Mouse (Mus musculus) MEL (cell line): Measurements from ENCODE around the gene Ankle2. TPM values are rescaled to one million over a fixed set of nuclear protein-coding genes. Genes with fewer than 3 reads are reported as not detected.

Experiments used
- DNase-seq: peaks from one replicate; pipeline ENCODE4 v3.0.0; 2011; ENCODE audit warnings: low read depth, low spot score
- H3K27ac ChIP-seq: 2 replicates; pipeline ENCODE4 v1.5.1; 2012; ENCODE audit warnings: low read depth, mild to moderate bottlenecking, control low read depth, low read length, moderate library complexity; ENCODE audit not compliant: control insufficient read depth
- H3K27me3 ChIP-seq, 2 experiments: fragments of 150-350 bp in 1 of 2; sonication (generic) in 1 of 2; 2 replicates each; pipeline ENCODE4 v1.6.1; 2012; ENCODE audit warnings: low read length in 2 of 2, mild to moderate bottlenecking in 2 of 2, improper control_type of control experiment in 1 of 2, moderate library complexity in 1 of 2; ENCODE audit not compliant: insufficient read depth in 2 of 2, control insufficient read depth in 1 of 2
- H3K36me3 ChIP-seq, 2 experiments: 2 replicates each; pipeline ENCODE4 v1.6.1; 2012 to 2014; ENCODE audit warnings: low read length in 2 of 2, improper control_type of control experiment in 1 of 2, inconsistent platforms in 1 of 2, mild to moderate bottlenecking in 1 of 2; ENCODE audit not compliant: insufficient read depth in 2 of 2, control insufficient read depth in 1 of 2
- H3K4me1 ChIP-seq, 2 experiments: fragments of 150-350 bp in 1 of 2; sonication (generic) in 1 of 2; 2 replicates each; pipeline ENCODE4 v1.6.1; 2012; ENCODE audit warnings: low read length in 2 of 2, improper control_type of control experiment in 1 of 2, mild to moderate bottlenecking in 1 of 2; ENCODE audit not compliant: insufficient read depth in 2 of 2, control insufficient read depth in 1 of 2
- H3K4me3 ChIP-seq, 2 experiments: fragments of 150-350 bp in 1 of 2; sonication (generic) in 1 of 2; 2 replicates each; pipeline ENCODE4 v1.5.1; 2012; ENCODE audit warnings: low read depth in 2 of 2, low read length in 2 of 2, mild to moderate bottlenecking in 2 of 2, moderate library complexity in 2 of 2, control low read depth in 1 of 2, improper control_type of control experiment in 1 of 2; ENCODE audit not compliant: control insufficient read depth in 1 of 2, insufficient read depth in 1 of 2
- H3K79me2 ChIP-seq: 2 replicates; pipeline ENCODE4 v1.6.1; 2012; ENCODE audit warnings: mild to moderate bottlenecking, low read length, moderate library complexity; ENCODE audit not compliant: control insufficient read depth, poor library complexity, insufficient read depth
- H3K9ac ChIP-seq: 2 replicates; pipeline ENCODE4 v1.6.1; 2012; ENCODE audit warnings: low read depth, mild to moderate bottlenecking, control low read depth, low read length, moderate library complexity; ENCODE audit not compliant: control insufficient read depth, poor library complexity, severe bottlenecking
- H3K9me3 ChIP-seq: fragments of 150-350 bp; sonication (generic); replicated peaks from 2 replicates; pipeline ENCODE4 v1.6.1; 2012; ENCODE audit warnings: mild to moderate bottlenecking, low read length, improper control_type of control experiment, moderate library complexity; ENCODE audit not compliant: insufficient read depth
- BHLHE40 ChIP-seq: IDR thresholded peaks from 2 replicates; pipeline ENCODE4 v1.6.1; 2012; ENCODE audit warnings: low read depth, mild to moderate bottlenecking, inconsistent platforms, low read length, improper control_type of control experiment, borderline replicate concordance
- CHD1 ChIP-seq: IDR thresholded peaks from 2 replicates; pipeline ENCODE4 v1.6.1; 2012; ENCODE audit warnings: low read depth, mild to moderate bottlenecking, inconsistent platforms, low read length, improper control_type of control experiment
- CHD2 ChIP-seq: IDR thresholded peaks from 2 replicates; pipeline ENCODE4 v1.6.1; 2011; ENCODE audit warnings: low read length, improper control_type of control experiment
- CTCF ChIP-seq, 3 experiments: IDR thresholded peaks in 2 of 3; conservative IDR thresholded peaks in 1 of 3; 2 replicates each; pipeline ENCODE4 v1.5.1; 2011 to 2012; ENCODE audit warnings: low read length in 3 of 3, low read depth in 2 of 3, mild to moderate bottlenecking in 2 of 3, improper control_type of control experiment in 1 of 3, inconsistent platforms in 1 of 3, mixed read lengths in 1 of 3, moderate library complexity in 1 of 3; ENCODE audit not compliant: control insufficient read depth in 1 of 3, insufficient read depth in 1 of 3, poor library complexity in 1 of 3, severe bottlenecking in 1 of 3
- E2F4 ChIP-seq: IDR thresholded peaks from 2 replicates; pipeline ENCODE4 v1.6.1; 2011; ENCODE audit warnings: low read depth, low read length, improper control_type of control experiment, borderline replicate concordance
- ELF1 ChIP-seq: IDR thresholded peaks from 2 replicates; pipeline ENCODE4 v1.6.1; 2014; ENCODE audit warnings: low read depth, mild to moderate bottlenecking, inconsistent platforms, low read length, improper control_type of control experiment, moderate library complexity
- EP300 ChIP-seq, 2 experiments: IDR thresholded peaks; 2 replicates each; pipeline ENCODE4 v1.6.1; 2011; ENCODE audit warnings: improper control_type of control experiment in 2 of 2, low read length in 2 of 2, low read depth in 1 of 2, mild to moderate bottlenecking in 1 of 2
- ETS1 ChIP-seq: IDR thresholded peaks from 2 replicates; pipeline ENCODE4 v1.6.1; 2012; ENCODE audit warnings: low read depth, mild to moderate bottlenecking, inconsistent platforms, low read length, improper control_type of control experiment, moderate library complexity
- GABPA ChIP-seq: IDR thresholded peaks from 2 replicates; pipeline ENCODE4 v1.6.1; 2012; ENCODE audit warnings: low read depth, mild to moderate bottlenecking, inconsistent platforms, low read length, improper control_type of control experiment, moderate library complexity
- GATA1 ChIP-seq: IDR thresholded peaks from 2 replicates; pipeline ENCODE4 v1.6.1; 2011; ENCODE audit warnings: low read depth, low read length, improper control_type of control experiment
- HCFC1 ChIP-seq: IDR thresholded peaks from 2 replicates; pipeline ENCODE4 v1.6.1; 2012; ENCODE audit warnings: low read depth, mild to moderate bottlenecking, inconsistent platforms, low read length, improper control_type of control experiment, moderate library complexity
- JUND ChIP-seq: IDR thresholded peaks from 2 replicates; pipeline ENCODE4 v1.6.1; 2011; ENCODE audit warnings: low read depth, mild to moderate bottlenecking, improper control_type of control experiment, low read length
- KAT2A ChIP-seq: conservative IDR thresholded peaks from 2 replicates; pipeline ENCODE4 v1.6.1; 2012; ENCODE audit warnings: low read depth, low read length, improper control_type of control experiment, inconsistent platforms
- MAFK ChIP-seq: IDR thresholded peaks from 2 replicates; pipeline ENCODE4 v1.6.1; 2011; ENCODE audit warnings: low read depth, mild to moderate bottlenecking, low read length, improper control_type of control experiment, borderline replicate concordance
- MAX ChIP-seq: IDR thresholded peaks from 2 replicates; pipeline ENCODE4 v1.6.1; 2011; ENCODE audit warnings: low read length, improper control_type of control experiment
- MAZ ChIP-seq: IDR thresholded peaks from 2 replicates; pipeline ENCODE4 v1.6.1; 2012; ENCODE audit warnings: low read depth, mild to moderate bottlenecking, inconsistent platforms, low read length, improper control_type of control experiment
- MEF2A ChIP-seq: IDR thresholded peaks from 2 replicates; pipeline ENCODE4 v1.6.1; 2014; ENCODE audit warnings: low read depth, mild to moderate bottlenecking, inconsistent platforms, low read length, improper control_type of control experiment; ENCODE audit not compliant: poor library complexity, insufficient replicate concordance, severe bottlenecking; ENCODE audit errors: extremely low read depth
- MXI1 ChIP-seq: IDR thresholded peaks from 2 replicates; pipeline ENCODE4 v1.6.1; 2011; ENCODE audit warnings: mild to moderate bottlenecking, low read depth, low read length, improper control_type of control experiment
- MYC ChIP-seq: IDR thresholded peaks from 2 replicates; pipeline ENCODE4 v1.6.1; 2011; ENCODE audit warnings: low read depth, mild to moderate bottlenecking, low read length, improper control_type of control experiment, moderate library complexity
- NELFE ChIP-seq: IDR thresholded peaks from 2 replicates; pipeline ENCODE4 v1.6.1; 2011; ENCODE audit warnings: low read depth, low read length, improper control_type of control experiment
- POLR2A ChIP-seq, 2 experiments: IDR thresholded peaks; 2 replicates each; pipeline ENCODE4 v1.6.1; 2011 to 2012; ENCODE audit warnings: low read length in 2 of 2, mild to moderate bottlenecking in 2 of 2, control low read depth in 1 of 2, improper control_type of control experiment in 1 of 2, low read depth in 1 of 2, moderate library complexity in 1 of 2; ENCODE audit not compliant: control insufficient read depth in 1 of 2, insufficient read depth in 1 of 2, poor library complexity in 1 of 2
- POLR2AphosphoS5 ChIP-seq: IDR thresholded peaks from 2 replicates; pipeline ENCODE4 v1.6.1; 2012; ENCODE audit warnings: low read depth, borderline replicate concordance, mild to moderate bottlenecking, inconsistent platforms, low read length, moderate library complexity, mixed read lengths
- RAD21 ChIP-seq: IDR thresholded peaks from 2 replicates; pipeline ENCODE4 v1.6.1; 2011; ENCODE audit warnings: mild to moderate bottlenecking, low read depth, low read length, improper control_type of control experiment
- RCOR1 ChIP-seq: IDR thresholded peaks from 2 replicates; pipeline ENCODE4 v1.6.1; 2012; ENCODE audit warnings: low read depth, mild to moderate bottlenecking, inconsistent platforms, low read length, improper control_type of control experiment
- SIN3A ChIP-seq: IDR thresholded peaks from 2 replicates; pipeline ENCODE4 v1.6.1; 2012; ENCODE audit warnings: low read length, improper control_type of control experiment, inconsistent platforms
- SMC3 ChIP-seq: IDR thresholded peaks from 2 replicates; pipeline ENCODE4 v1.6.1; 2011; ENCODE audit warnings: low read depth, low read length, improper control_type of control experiment
- TAL1 ChIP-seq: IDR thresholded peaks from 2 replicates; pipeline ENCODE4 v1.6.1; 2012; ENCODE audit warnings: mild to moderate bottlenecking, inconsistent platforms, low read length, moderate library complexity, mixed read lengths
- TBP ChIP-seq: IDR thresholded peaks from 2 replicates; pipeline ENCODE4 v1.8.0; 2011; ENCODE audit warnings: low read depth, low read length, improper control_type of control experiment
- TCF12 ChIP-seq: IDR thresholded peaks from 2 replicates; pipeline ENCODE4 v1.6.1; 2014; ENCODE audit warnings: low read depth, mild to moderate bottlenecking, inconsistent platforms, low read length, improper control_type of control experiment, moderate library complexity
- UBTF ChIP-seq: IDR thresholded peaks from 2 replicates; pipeline ENCODE4 v1.6.1; 2012; ENCODE audit warnings: low read depth, mild to moderate bottlenecking, inconsistent platforms, low read length, improper control_type of control experiment, moderate library complexity, borderline replicate concordance; ENCODE audit not compliant: insufficient read depth
- USF2 ChIP-seq, 2 experiments: IDR thresholded peaks; 2 replicates each; pipeline ENCODE4 v1.6.1; 2011 to 2012; ENCODE audit warnings: improper control_type of control experiment in 2 of 2, low read length in 2 of 2, borderline replicate concordance in 1 of 2, inconsistent platforms in 1 of 2, low read depth in 1 of 2, mild to moderate bottlenecking in 1 of 2; ENCODE audit not compliant: insufficient read depth in 1 of 2
- ZMIZ1 ChIP-seq: IDR thresholded peaks from 2 replicates; pipeline ENCODE4 v1.6.1; 2012; ENCODE audit warnings: low read depth, mild to moderate bottlenecking, inconsistent platforms, low read length, improper control_type of control experiment, moderate library complexity
- ZNF384 ChIP-seq: IDR thresholded peaks from 2 replicates; pipeline ENCODE4 v1.6.1; 2012; ENCODE audit warnings: low read depth, mild to moderate bottlenecking, inconsistent platforms, low read length, improper control_type of control experiment
- polyA plus RNA-seq, 2 experiments: library from polyadenylated mRNA; stranded (reverse) in 1 of 2; unstranded in 1 of 2; fragments of >175 nt in 1 of 2; fragments of >200 nt in 1 of 2; gene quantifications; 2 replicates each; pipeline versions ENCODE4 v1.2.1 to v1.2.4; 2012; ENCODE audit warnings: low replicate concordance in 2 of 2, low read depth in 1 of 2; ENCODE audit not compliant: insufficient read length in 2 of 2, insufficient read depth in 1 of 2, missing spikeins in 1 of 2
- total RNA-seq: library from RNA; depleted of rRNA; stranded (reverse); fragments of 300-350 nt; gene quantifications from 2 replicates; pipeline ENCODE4 v1.2.3, GENCODE M21; 2012

Ankle2 gene
- total and polyA plus RNA-seq, 3 experiments, result 29.5 to 270 (median 37.9) TPM

GRCm38 (mm10) chr5:110281984-110282383 lies 51.2 kb downstream of the Ankle2 start (continued):
- no peak for TF ChIP-seq NELFE
- TF ChIP-seq CTCF (IDR thresholded peaks at IDR 0.05 in 2 of 3, conservative IDR thresholded peaks at IDR 0.05 in 1 of 3; ENCODE audit: control insufficient read depth in 1 of 3, insufficient read depth in 1 of 3, low read depth in 2 of 3, low read length in 3 of 3, poor library complexity in 1 of 3, severe bottlenecking in 1 of 3), result no peak
- peak; percentile 52 for TF ChIP-seq GATA1
- no peak for TF ChIP-seq USF2 (IDR thresholded peaks at IDR 0.05; ENCODE audit: borderline replicate concordance in 1 of 2, insufficient read depth in 1 of 2, low read depth in 1 of 2, low read length in 2 of 2)
- no peak for TF ChIP-seq GABPA
- no peak for TF ChIP-seq POLR2AphosphoS5
- TF ChIP-seq JUND, result no peak
- TF ChIP-seq POLR2A (IDR thresholded peaks at IDR 0.05; ENCODE audit: control insufficient read depth in 1 of 2, insufficient read depth in 1 of 2, low read depth in 1 of 2, low read length in 2 of 2, poor library complexity in 1 of 2), result no peak
- no peak for TF ChIP-seq CHD1
- no peak for TF ChIP-seq SMC3
- TF ChIP-seq KAT2A, result no peak; the same call in 1 of the 2 replicates
- TF ChIP-seq MXI1, result no peak

GRCm38 (mm10) chr5:110284536-110284935 lies 53.7 kb downstream of the Ankle2 start:
- no peak for TF ChIP-seq SMC3
- no peak for TF ChIP-seq GABPA
- no peak for TF ChIP-seq UBTF
- peak; percentile 96 for TF ChIP-seq GATA1
- peak; percentile 78 for TF ChIP-seq ETS1
- peak; percentile 25 for TF ChIP-seq RAD21
- TF ChIP-seq MAX, result no peak
- peak; percentile 78 for TF ChIP-seq MYC
- 0 out of 2 replicates have a peak, but pooled peaks have one; percentile 32 for TF ChIP-seq RCOR1
- peak; percentile 87 for TF ChIP-seq MXI1
- peak; percentile 45; the same call in 1 of the 2 replicates for TF ChIP-seq TCF12
- no peak for TF ChIP-seq MAFK
- TF ChIP-seq CTCF (IDR thresholded peaks at IDR 0.05 in 2 of 3, conservative IDR thresholded peaks at IDR 0.05 in 1 of 3; ENCODE audit: control insufficient read depth in 1 of 3, insufficient read depth in 1 of 3, low read depth in 2 of 3, low read length in 3 of 3, poor library complexity in 1 of 3, severe bottlenecking in 1 of 3), result peak; percentile 66 to 85 (median 85)
- TF ChIP-seq JUND, result no peak
- no peak for TF ChIP-seq ELF1
- peak; percentile 30 to 35; a peak in 3 of 4 replicates for TF ChIP-seq EP300 (IDR thresholded peaks at IDR 0.05; ENCODE audit: low read depth in 1 of 2, low read length in 2 of 2)
- no peak for TF ChIP-seq CHD1
- no peak for TF ChIP-seq TAL1
- peak; percentile 83 for TF ChIP-seq SIN3A
- TF ChIP-seq ZMIZ1, result no peak
- 0 out of 2 replicates have a peak, but pooled peaks have one; percentile 41 for TF ChIP-seq BHLHE40
- TF ChIP-seq TBP, result peak; percentile 21; the same call in 1 of the 2 replicates
- peak; percentile 36; the same call in 1 of the 2 replicates for TF ChIP-seq ZNF384
- no peak for TF ChIP-seq MEF2A
- TF ChIP-seq MAZ, result 0 out of 2 replicates have a peak, but pooled peaks have one; percentile 45
- TF ChIP-seq E2F4, result no peak
- no peak for TF ChIP-seq CHD2
- TF ChIP-seq POLR2A (IDR thresholded peaks at IDR 0.05; ENCODE audit: control insufficient read depth in 1 of 2, insufficient read depth in 1 of 2, low read depth in 1 of 2, low read length in 2 of 2, poor library complexity in 1 of 2), result no peak
- TF ChIP-seq HCFC1, result 0 out of 2 replicates have a peak, but pooled peaks have one; percentile 32
- peak overlapping the region; percentile 75 for H3K9ac ChIP-seq
- H3K4me1 ChIP-seq, result peaks cover 0 to 9% of the 10 kb centered on the region in 2 experiments; a peak in 2 of 4 replicates
- peaks cover 0 to 10% of the 10 kb centered on the region in 2 experiments; a peak in 2 of 4 replicates for H3K36me3 ChIP-seq
- no peaks in the 10 kb centered on the region for H3K9me3 ChIP-seq
- H3K4me3 ChIP-seq, result peak overlapping the region; percentile 80 to 96
- H3K79me2 ChIP-seq, result peaks cover 10% of the 10 kb centered on the region
- no peaks in the 10 kb centered on the region for H3K27me3 ChIP-seq
- H3K27ac ChIP-seq, result peak overlapping the region; percentile 75
- DNase-seq, result peak; percentile 92
